ENCODE assay signal across 15 mouse cellular contexts in the genomic region with DNA sequence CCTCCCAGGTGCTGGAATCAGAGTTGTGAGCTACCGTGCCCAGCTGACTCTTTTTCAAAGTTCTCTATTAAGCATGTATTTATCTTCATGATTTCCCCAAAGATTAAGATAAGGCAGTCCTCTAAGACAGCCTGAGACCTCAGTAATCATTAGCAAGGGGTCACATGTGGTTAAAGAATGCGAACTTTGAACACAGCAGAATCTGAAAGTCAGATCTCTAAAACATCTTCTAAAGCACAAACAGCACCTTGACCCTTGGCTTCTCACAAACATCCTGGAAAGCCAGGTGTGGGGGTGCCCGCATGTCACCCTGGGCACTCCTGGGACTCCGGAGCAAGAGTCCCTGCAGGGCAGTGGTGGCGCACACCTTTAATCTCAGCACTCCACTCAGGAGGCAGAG.
"Had no signal": no experiment of that assay in that cellular context is flagged by ENCODE, and none has a peak within 500 bp of the region (broad histone marks: within the 10 kb centered on the region; RNA-seq: fewer than 3 reads in every experiment).

No protein-coding gene starts in this region.

- H3K4me1 ChIP-seq: hindbrain, embryonic 13.5 days; limb, embryonic 10.5 days; lung, embryonic 15.5 days; midbrain, embryonic 12.5 days; neural tube, embryonic 15.5 days had no signal

- DNase-seq: liver, embryonic 13.5 days; liver, postnatal 0 days; lung, postnatal 14 days; right cerebral cortex, adult 18-20 months; right cerebral cortex, postnatal 25 days had no signal

- ATAC-seq: hindbrain, postnatal 0 days; liver, postnatal 0 days had no signal

- H3K27me3 ChIP-seq: hindbrain, embryonic 13.5 days; liver, embryonic 13.5 days; lung, embryonic 15.5 days; midbrain, embryonic 12.5 days; neural tube, embryonic 15.5 days had no signal

- H3K4me3 ChIP-seq: hindbrain, embryonic 13.5 days; layer of hippocampus, adult 2 months; left cerebral cortex, adult 2 months; limb, embryonic 10.5 days; liver, embryonic 13.5 days; lung, embryonic 15.5 days; megakaryocyte, embryonic 14.5 days; midbrain, embryonic 12.5 days; neural tube, embryonic 15.5 days had no signal

- H3K9me3 ChIP-seq: hindbrain, embryonic 13.5 days; limb, embryonic 10.5 days; liver, embryonic 13.5 days; lung, embryonic 15.5 days; neural tube, embryonic 15.5 days had no signal

- H3K27ac ChIP-seq: hindbrain, embryonic 13.5 days; hindbrain, postnatal 0 days; layer of hippocampus, adult 2 months; left cerebral cortex, adult 2 months; limb, embryonic 10.5 days; liver, embryonic 13.5 days; lung, embryonic 15.5 days; macrophage; midbrain, embryonic 12.5 days; neural tube, embryonic 15.5 days had no signal

- H3K4me2 ChIP-seq: hindbrain, embryonic 13.5 days; liver, embryonic 13.5 days; lung, embryonic 15.5 days; midbrain, embryonic 12.5 days; neural tube, embryonic 15.5 days had no signal

- H3K36me3 ChIP-seq: lung, embryonic 15.5 days; neural tube, embryonic 15.5 days had no signal

- H3K9ac ChIP-seq: hindbrain, embryonic 13.5 days; liver, embryonic 13.5 days; liver, postnatal 0 days; lung, embryonic 15.5 days; midbrain, embryonic 12.5 days; neural tube, embryonic 15.5 days had no signal
